Mouse (Mus musculus) erythroblast, embryonic 14.5 days (primary cell): ENCODE data around the gene Mylpf.

Experiments used
- GATA1 ChIP-seq: IDR thresholded peaks from 2 replicates; pipeline ENCODE4 v1.6.1; 2012; ENCODE audit warnings: low read length, inconsistent platforms, mixed read lengths
- TAL1 ChIP-seq: IDR thresholded peaks from 3 replicates; pipeline ENCODE4 v1.6.1; 2012; ENCODE audit warnings: low read length, inconsistent platforms, mixed read lengths

DNA sequence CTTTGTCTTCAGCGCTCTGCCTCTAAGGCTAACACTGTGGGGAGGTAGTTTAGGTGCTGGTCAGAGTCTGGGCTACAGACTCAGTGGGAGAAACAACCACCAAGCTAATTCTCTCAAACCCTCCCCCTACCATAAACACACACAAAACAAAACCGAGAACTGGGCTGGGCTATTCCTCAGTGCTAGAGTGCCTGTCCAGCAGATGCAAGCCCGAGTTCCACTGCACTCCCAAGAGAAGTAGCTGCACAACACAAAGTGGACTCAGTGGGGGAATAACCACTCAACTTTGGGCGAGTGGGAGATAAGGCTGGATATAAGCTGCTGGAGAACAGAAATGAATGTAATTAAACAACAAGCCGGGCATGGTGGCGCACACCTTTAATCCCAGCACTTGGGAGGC is 18.0 kb upstream of the Mylpf start:
- no peak for TF ChIP-seq TAL1
- no peak for TF ChIP-seq GATA1
